Mouse (Mus musculus): ENCODE results near the gene Slc26a1.

Slc26a1 gene

GRCm38 (mm10) chr5:108628891-108629633 is 46.3 kb downstream of the Slc26a1 start:
- in situ Hi-C loops (cut with MboI, MseI): no loop called here

GRCm38 (mm10) chr5:108626050-108626660 is 49.2 kb downstream of the Slc26a1 start:
- in situ Hi-C loops (cut with MboI, MseI): no loop called here

GRCm38 (mm10) chr5:108621870-108622269 is 53.5 kb downstream of the Slc26a1 start:
- in situ Hi-C loops (cut with MboI, MseI): no loop called here
